Mouse (Mus musculus) cerebellum, postnatal 25 days (tissue): ENCODE measurements around the gene Lenep.
A peak's percentile ranks its signal among the peaks of the same experiment; 100 is the strongest.

Source experiments
- DNase-seq, 2 experiments: peaks; one replicate each; pipeline ENCODE4 v3.0.0; 2021; ENCODE audit warnings: mixed read lengths in 2 of 2

Lenep gene

GRCm38 (mm10) chr3:89419571-89419970 lies 17.0 kb upstream of the Lenep start:
- DNase-seq: peak in 1 of 2 experiments; percentile 20

GRCm38 (mm10) chr3:89418861-89419250 lies 16.3 kb upstream of the Lenep start:
- peak; percentile 34 to 63 for DNase-seq

GRCm38 (mm10) chr3:89418170-89418860 lies 15.7 kb upstream of the Lenep start, which contains the start of the genes Cks1b and Shc1:
Gene Cks1b (minus strand): TSS chr3:89418383.
Gene Shc1 (plus strand): TSS chr3:89418443.
- DNase-seq: peak; percentile 82 to 89

- no peak for DNase-seq
Observed at GRCm38 (mm10) chr3:89417840-89418169, 15.2 kb upstream of the Lenep start.

GRCm38 (mm10) chr3:89417131-89417530 lies 14.5 kb upstream of the Lenep start:
- DNase-seq: no peak

- DNase-seq: no peak
Observed at GRCm38 (mm10) chr3:89416158-89416557, 13.6 kb upstream of the Lenep start.

- peak; percentile 97 to 100 for DNase-seq
Observed at GRCm38 (mm10) chr3:89411490-89412393, 9.1 kb upstream of the Lenep start, which contains the start of gene Flad1. Gene Flad1 (minus strand): TSS chr3:89411870.

- no peak for DNase-seq
Observed at GRCm38 (mm10) chr3:89410864-89411263, 8.3 kb upstream of the Lenep start.

GRCm38 (mm10) chr3:89409701-89410100 lies 7.1 kb upstream of the Lenep start:
- no peak for DNase-seq

- no peak for DNase-seq
Observed at GRCm38 (mm10) chr3:89408448-89408847, 5.9 kb upstream of the Lenep start.

- no peak for DNase-seq
Observed at GRCm38 (mm10) chr3:89406887-89407286, 4.3 kb upstream of the Lenep start.

GRCm38 (mm10) chr3:89401329-89401728 lies 1.3 kb downstream of the Lenep start:
- no peak for DNase-seq

- DNase-seq: no peak
Observed at GRCm38 (mm10) chr3:89396654-89397005, 6.0 kb downstream of the Lenep start.

GRCm38 (mm10) chr3:89395806-89396653 lies 6.6 kb downstream of the Lenep start:
- peak; percentile 76 to 82 for DNase-seq

- peak in 1 of 2 experiments; percentile 34 for DNase-seq
Observed at GRCm38 (mm10) chr3:89395419-89395805, 7.2 kb downstream of the Lenep start.

- DNase-seq: peak in 1 of 2 experiments; percentile 91
Observed at GRCm38 (mm10) chr3:89394894-89395256, 7.7 kb downstream of the Lenep start.

GRCm38 (mm10) chr3:89394006-89394893 lies 8.3 kb downstream of the Lenep start, which contains the start of gene Zbtb7b:
Gene Zbtb7b (minus strand): TSS chr3:89394776.
- DNase-seq: peak; percentile 90 to 93

- peak; percentile 98 to 99 for DNase-seq
Observed at GRCm38 (mm10) chr3:89393605-89394004, 9.0 kb downstream of the Lenep start.

GRCm38 (mm10) chr3:89392871-89393311 lies 9.7 kb downstream of the Lenep start:
- peak; percentile 55 to 75 for DNase-seq

- DNase-seq: peak; percentile 69 to 75
Observed at GRCm38 (mm10) chr3:89391663-89392511, 10.7 kb downstream of the Lenep start.
